Mouse (Mus musculus) kidney, embryonic 16.5 days (tissue): ENCODE measurements around the gene Galnt10. TPM values are rescaled to one million over a fixed set of nuclear protein-coding genes. Genes with fewer than 3 reads are reported as not detected.
A peak's percentile ranks its signal among the peaks of the same experiment; 100 is the strongest.

ENCODE experiments used
- ATAC-seq: fragments of 200-750 bp; cut with Nextera tagmentation; 2 replicates; pipeline ENCODE4 v1.8.0; 2017; ENCODE audit warnings: moderate TSS enrichment; ENCODE audit not compliant: low FRiP score, low TSS enrichment
- H3K27ac ChIP-seq: fragments of 300-500 bp; sonication (generic); 2 replicates; pipeline ENCODE4 v1.5.1; 2014; ENCODE audit warnings: low read length
- H3K27me3 ChIP-seq: fragments of 300-500 bp; sonication (generic); 2 replicates; pipeline ENCODE4 v1.6.1; 2014; ENCODE audit warnings: low read length, control low read depth, mixed read lengths; ENCODE audit not compliant: insufficient read depth
- H3K36me3 ChIP-seq: fragments of 300-500 bp; sonication (generic); 2 replicates; pipeline ENCODE4 v1.6.1; 2014; ENCODE audit warnings: low read length, control low read depth, mixed read lengths; ENCODE audit not compliant: insufficient read depth
- H3K4me1 ChIP-seq: fragments of 300-500 bp; sonication (generic); 2 replicates; pipeline ENCODE4 v1.6.1; 2014; ENCODE audit warnings: low read length, control low read depth, mixed read lengths; ENCODE audit not compliant: insufficient read depth
- H3K4me2 ChIP-seq: fragments of 300-500 bp; sonication (generic); replicated peaks from 2 replicates; pipeline ENCODE4 v1.6.1; 2014; ENCODE audit warnings: low read depth, low read length
- H3K4me3 ChIP-seq: fragments of 300-500 bp; sonication (generic); 2 replicates; pipeline ENCODE4 v1.5.1; 2014; ENCODE audit warnings: mild to moderate bottlenecking, low read length
- H3K9ac ChIP-seq: fragments of 300-500 bp; sonication (generic); replicated peaks from 2 replicates; pipeline ENCODE4 v1.6.1; 2014; ENCODE audit warnings: low read length
- H3K9me3 ChIP-seq: fragments of 300-500 bp; sonication (generic); 2 replicates; pipeline ENCODE4 v1.6.1; 2016; ENCODE audit warnings: low read length, control low read depth
- WGBS: fragments of 180-500 bp; shearing (Covaris S2); extraction: QIAGEN DNeasy Blood & Tissue Kit; methylation state at CpG from one replicate; pipeline ENCODE4 v1.1.7; 2014; 5-methylcytosine and 5-hydroxymethylcytosine counted together
- polyA plus RNA-seq: library from polyadenylated mRNA; unstranded; fragments of >200 nt; fragmentation: Nextera tagmentation; extraction: Ambion mirVana; gene quantifications from 2 replicates; pipeline ENCODE4 v1.2.1, GENCODE M21; 2015

Gene Galnt10
- polyA plus RNA-seq, 1 experiment from 2014 or later = 23.6 TPM

GRCm38 (mm10) chr11:57707114-57707798, 62.0 kb downstream of the Galnt10 start:
- ATAC-seq = no peak
- WGBS = 89% methylated on average over 5 of the region's 5 CpGs

GRCm38 (mm10) chr11:57708174-57709154, 63.2 kb downstream of the Galnt10 start:
- Histone ChIP-seq H3K36me3 (no peaks in the 10 kb centered on the region; the same call in 1 of the 2 replicates), H3K4me1 (peaks cover 10% of the 10 kb centered on the region), H3K9ac (no peak overlapping the region), H3K27ac (no peak overlapping the region), H3K9me3 (peaks cover 10% of the 10 kb centered on the region), H3K4me2 (no peak overlapping the region), H3K27me3 (no peaks in the 10 kb centered on the region), H3K4me3 (no peak overlapping the region)
- no peak for ATAC-seq
- 69% methylated on average over 22 of the region's 22 CpGs for WGBS

More at GRCm38 (mm10) chr11:57707114-57707798, 62.0 kb downstream of the Galnt10 start:
- Histone ChIP-seq H3K4me3 (no peak overlapping the region), H3K9ac (no peak overlapping the region), H3K27me3 (no peaks in the 10 kb centered on the region), H3K27ac (no peak overlapping the region), H3K9me3 (peaks cover 10% of the 10 kb centered on the region), H3K4me1 (peaks cover 10% of the 10 kb centered on the region), H3K36me3 (no peaks in the 10 kb centered on the region; the same call in 1 of the 2 replicates), H3K4me2 (no peak overlapping the region)

GRCm38 (mm10) chr11:57713960-57714359, 68.7 kb downstream of the Galnt10 start:
- Histone ChIP-seq H3K4me3 (no peak overlapping the region), H3K27me3 (no peaks in the 10 kb centered on the region), H3K4me2 (no peak overlapping the region), H3K9me3 (no peaks in the 10 kb centered on the region), H3K27ac (no peak overlapping the region), H3K36me3 (no peaks in the 10 kb centered on the region), H3K4me1 (peaks cover 3% of the 10 kb centered on the region; the same call in 1 of the 2 replicates), H3K9ac (no peak overlapping the region)
- WGBS = 80% methylated on average over 6 of the region's 6 CpGs
- ATAC-seq = no peak

DNA sequence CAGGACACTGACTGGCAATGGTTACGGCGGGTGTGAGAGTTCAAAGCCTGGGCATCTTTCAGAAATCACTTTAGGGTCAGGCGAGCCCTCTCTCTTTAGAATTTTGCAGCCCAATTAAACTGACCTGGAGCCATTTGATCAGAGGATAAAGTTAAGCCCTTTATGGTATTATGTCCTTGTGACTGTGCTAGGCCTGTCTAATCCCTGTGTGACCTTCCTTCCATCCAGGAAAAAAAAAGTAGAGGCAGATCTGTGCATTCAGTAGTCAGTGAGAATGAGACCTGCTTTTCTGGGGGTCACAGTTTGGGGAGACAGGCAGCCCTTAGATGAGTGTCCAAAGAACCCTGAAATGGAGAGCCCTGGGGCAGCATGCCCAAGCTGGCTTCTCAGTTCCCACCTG, 71.5 kb downstream of the Galnt10 start:
- 77% methylated on average over 3 of the region's 3 CpGs for WGBS
- no peaks in the 10 kb centered on the region for H3K27me3 ChIP-seq
- H3K9ac ChIP-seq = no peak overlapping the region
- H3K27ac ChIP-seq = no peak overlapping the region
- H3K4me1 ChIP-seq = peaks cover 5% of the 10 kb centered on the region; the same call in 1 of the 2 replicates
- no peak overlapping the region for H3K4me2 ChIP-seq
- no peaks in the 10 kb centered on the region for H3K9me3 ChIP-seq
- ATAC-seq = no peak
- H3K4me3 ChIP-seq = no peak overlapping the region
- no peaks in the 10 kb centered on the region for H3K36me3 ChIP-seq

DNA sequence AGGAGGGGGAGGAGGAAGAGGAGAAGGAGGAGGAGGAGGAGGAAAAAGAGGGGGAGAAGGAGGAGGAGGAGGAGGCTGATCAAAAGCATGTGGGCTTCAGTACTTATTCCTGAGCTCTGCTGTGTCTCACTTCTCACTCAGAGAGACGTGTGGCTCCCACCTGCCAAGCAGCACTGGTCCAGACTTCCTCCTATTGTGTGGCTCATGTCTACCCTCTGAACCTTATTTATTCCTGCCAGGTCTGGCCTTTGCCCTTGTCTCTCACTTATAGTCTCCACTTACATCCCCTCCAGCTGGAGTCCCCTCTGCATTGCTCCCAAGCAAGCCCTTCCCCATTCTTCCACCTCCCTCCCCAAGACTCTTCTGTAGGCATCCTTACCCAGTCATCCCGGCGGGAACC, 72.2 kb downstream of the Galnt10 start:
- peak; percentile 64; the same call in 1 of the 2 replicates for ATAC-seq
- H3K4me3 ChIP-seq = no peak overlapping the region
- H3K27ac ChIP-seq = no peak overlapping the region
- WGBS = 60% methylated on average over 3 of the region's 3 CpGs
- no peaks in the 10 kb centered on the region for H3K9me3 ChIP-seq
- no peaks in the 10 kb centered on the region for H3K27me3 ChIP-seq
- no peak overlapping the region for H3K4me2 ChIP-seq
- peaks cover 5% of the 10 kb centered on the region; the same call in 1 of the 2 replicates for H3K4me1 ChIP-seq
- H3K36me3 ChIP-seq = no peaks in the 10 kb centered on the region
- H3K9ac ChIP-seq = no peak overlapping the region

- H3K9ac ChIP-seq = no peak overlapping the region
- ATAC-seq = no peak
- 89% methylated on average over 6 of the region's 6 CpGs for WGBS
- no peaks in the 10 kb centered on the region for H3K27me3 ChIP-seq
- H3K27ac ChIP-seq = no peak overlapping the region
- H3K36me3 ChIP-seq = no peaks in the 10 kb centered on the region
- H3K4me3 ChIP-seq = no peak overlapping the region
- H3K4me2 ChIP-seq = no peak overlapping the region
- peaks cover 5% of the 10 kb centered on the region; the same call in 1 of the 2 replicates for H3K4me1 ChIP-seq
- H3K9me3 ChIP-seq = no peaks in the 10 kb centered on the region
These were observed 72.8 kb downstream of the Galnt10 start for GRCm38 (mm10) chr11:57718081-57718480.

- H3K36me3 ChIP-seq = no peaks in the 10 kb centered on the region
- WGBS = 51% methylated on average over 7 of the region's 7 CpGs
- H3K27ac ChIP-seq = no peak overlapping the region
- no peaks in the 10 kb centered on the region for H3K27me3 ChIP-seq
- no peak overlapping the region for H3K4me3 ChIP-seq
- H3K4me1 ChIP-seq = peaks cover 5% of the 10 kb centered on the region; the same call in 1 of the 2 replicates
- no peak for ATAC-seq
- no peak overlapping the region for H3K9ac ChIP-seq
- H3K9me3 ChIP-seq = no peaks in the 10 kb centered on the region
- no peak overlapping the region for H3K4me2 ChIP-seq
These were observed 74.4 kb downstream of the Galnt10 start for GRCm38 (mm10) chr11:57719631-57720030.

DNA sequence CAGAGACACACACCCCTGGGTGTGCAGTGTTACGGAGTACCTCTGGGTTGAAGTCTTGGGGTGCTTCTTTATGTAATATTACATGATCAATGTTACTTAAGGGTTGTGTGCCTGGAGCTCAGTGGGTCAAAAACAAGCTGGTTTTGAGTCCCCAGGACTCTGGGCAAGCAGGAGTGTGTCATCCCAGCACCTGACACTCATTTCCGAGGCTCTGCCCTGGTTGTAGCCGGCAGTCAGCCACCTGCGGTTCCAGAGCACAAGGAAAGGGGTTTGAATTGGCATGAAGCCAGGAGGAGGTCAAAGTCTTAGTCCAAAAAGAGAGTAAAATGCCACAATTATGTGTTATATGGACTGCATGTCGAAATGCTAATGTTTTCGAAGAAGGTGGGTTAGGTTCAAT, 74.8 kb downstream of the Galnt10 start:
- no peak for ATAC-seq
- no peaks in the 10 kb centered on the region for H3K27me3 ChIP-seq
- no peak overlapping the region for H3K4me3 ChIP-seq
- peaks cover 5% of the 10 kb centered on the region; the same call in 1 of the 2 replicates for H3K4me1 ChIP-seq
- no peaks in the 10 kb centered on the region for H3K9me3 ChIP-seq
- H3K9ac ChIP-seq = no peak overlapping the region
- no peak overlapping the region for H3K4me2 ChIP-seq
- H3K27ac ChIP-seq = no peak overlapping the region
- no peaks in the 10 kb centered on the region for H3K36me3 ChIP-seq
- 58% methylated on average over 6 of the region's 6 CpGs for WGBS

DNA sequence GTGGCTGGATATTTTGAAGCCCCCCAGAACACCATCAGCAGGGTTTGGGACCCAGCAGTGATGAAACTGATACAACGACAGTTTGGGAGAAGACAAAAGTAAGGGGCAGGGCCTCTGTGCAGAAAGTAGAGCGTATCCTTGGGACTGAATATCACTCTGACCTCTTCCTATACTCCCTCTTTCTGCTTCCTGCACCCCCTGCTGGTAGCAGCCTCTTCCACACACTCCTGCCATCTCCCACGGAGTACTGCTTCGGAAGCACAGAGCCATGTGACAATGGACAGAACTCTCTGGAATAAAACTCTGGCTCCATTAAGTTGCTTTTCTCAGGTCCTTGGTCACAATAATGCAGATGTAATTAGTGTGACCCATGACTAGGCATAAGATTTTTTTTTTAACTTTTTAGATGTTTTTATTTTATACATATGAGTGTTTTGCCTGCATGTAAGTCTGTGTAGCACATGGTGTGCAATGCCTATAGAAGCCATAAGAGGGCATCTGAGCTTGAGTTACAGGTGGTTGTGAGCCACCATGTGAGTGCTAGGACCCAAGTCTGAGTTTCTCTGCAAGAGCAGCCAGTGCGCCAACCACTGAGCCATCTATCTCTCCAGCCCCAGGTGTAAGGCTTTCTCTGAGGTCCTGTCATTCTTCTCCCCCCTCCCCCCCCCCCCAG, 79.7 kb downstream of the Galnt10 start:
- H3K9ac ChIP-seq = no peak overlapping the region
- no peaks in the 10 kb centered on the region for H3K27me3 ChIP-seq
- H3K9me3 ChIP-seq = no peaks in the 10 kb centered on the region
- H3K27ac ChIP-seq = no peak overlapping the region
- no peak overlapping the region for H3K4me2 ChIP-seq
- WGBS = 87% methylated on average over 5 of the region's 5 CpGs
- no peaks in the 10 kb centered on the region for H3K36me3 ChIP-seq
- peaks cover 10% of the 10 kb centered on the region; the same call in 1 of the 2 replicates for H3K4me1 ChIP-seq
- ATAC-seq = no peak
- no peak overlapping the region for H3K4me3 ChIP-seq
